In genomic region chr5:149331407-149332143, GRCm38 (mm10) we compare ENCODE assay signal across 12 mouse cellular contexts.
DNase-seq lines count a peak whose midpoint lies in the region; ATAC-seq and TF ChIP-seq lines count a peak whose summit lies in the region.
"Had no signal": no experiment of that assay in that cellular context is flagged by ENCODE, and none has a peak within 500 bp of the region (broad histone marks: within the 10 kb centered on the region; RNA-seq: fewer than 3 reads in every experiment).

No protein-coding gene starts in this region.

- H3K79me2 ChIP-seq in heart, adult 2 months (replicated peaks; ENCODE audit: control insufficient read depth, insufficient read depth, low read length), result no peaks in the 10 kb centered on the region

- H3K4me2 ChIP-seq in neural tube, embryonic 15.5 days, result no peak overlapping the region

- no peak for TF ChIP-seq CTCF in heart, adult 2 months (IDR thresholded peaks at IDR 0.05)

- H3K9me3 ChIP-seq in heart, embryonic 10.5 days, result no peaks in the 10 kb centered on the region
- H3K9me3 ChIP-seq in neural tube, embryonic 15.5 days (replicated peaks), result no peaks in the 10 kb centered on the region
- H3K9me3 ChIP-seq: G1E had no signal

- no peaks in the 10 kb centered on the region for H3K27me3 ChIP-seq in heart, embryonic 10.5 days (ENCODE audit: insufficient read depth, poor library complexity, severe bottlenecking)
- H3K27me3 ChIP-seq in heart, adult 2 months (ENCODE audit: control insufficient read depth, insufficient read depth, low read length), result no peaks in the 10 kb centered on the region
- H3K27me3 ChIP-seq in neural tube, embryonic 15.5 days (replicated peaks), result no peaks in the 10 kb centered on the region

- H3K4me3 ChIP-seq in heart, embryonic 10.5 days, result no peak overlapping the region
- H3K4me3 ChIP-seq in heart, adult 2 months, result no peak overlapping the region
- no peak overlapping the region for H3K4me3 ChIP-seq in neural tube, embryonic 15.5 days (replicated peaks)

- H3K27ac ChIP-seq in heart, embryonic 10.5 days, result peak overlapping the region; percentile 73
- no peak overlapping the region for H3K27ac ChIP-seq in heart, adult 2 months
- no peak overlapping the region for H3K27ac ChIP-seq in neural tube, embryonic 15.5 days (replicated peaks)

- TF ChIP-seq POLR2A in heart, adult 2 months (IDR thresholded peaks at IDR 0.05; ENCODE audit: insufficient read depth, low read depth, low read length), result no peak

- DNase-seq in heart, embryonic 10.5 days (ENCODE audit: low spot score), result no peak
- DNase-seq in heart, adult 2 months, result no peak
- DNase-seq in neural tube, embryonic 10.5 days (ENCODE audit: extremely low spot score, low spot score), result peak; percentile 50
- peak; percentile 35 for DNase-seq in kidney, postnatal 10 days
- peak; percentile 67 for DNase-seq in yolk sac, embryonic 10.5 days (ENCODE audit: low spot score)
- no peak for DNase-seq in urinary bladder, postnatal 10 days (ENCODE audit: low spot score)
- DNase-seq in gastrocnemius, postnatal 10 days, result no peak
- DNase-seq: lung, adult 2 months; spleen, adult 18-20 months; thymus, postnatal 25 days had no signal

- intact Hi-C loops in heart, adult 2 months (cut with DNase I), result no loop called here

- WGBS in heart, embryonic 10.5 days, result 40% methylated on average over 10 of the region's 10 CpGs
- WGBS in heart, adult 2 months, result 67% methylated on average over 10 of the region's 10 CpGs
- 62% methylated on average over 10 of the region's 10 CpGs for WGBS in neural tube, embryonic 15.5 days

- ATAC-seq in neural tube, embryonic 15.5 days (ENCODE audit: low FRiP score), result no peak

- no peak for TF ChIP-seq EP300 in heart, adult 2 months (IDR thresholded peaks at IDR 0.05; ENCODE audit: insufficient read depth, low read depth, low read length)

- no peak overlapping the region for H3K9ac ChIP-seq in heart, adult 2 months (ENCODE audit: low read depth, low read length)
- no peak overlapping the region for H3K9ac ChIP-seq in neural tube, embryonic 15.5 days (replicated peaks)

- H3K4me1 ChIP-seq in heart, embryonic 10.5 days, result peaks cover 33% of the 10 kb centered on the region
- H3K4me1 ChIP-seq in heart, adult 2 months (ENCODE audit: control insufficient read depth, insufficient read depth, low read length), result no peaks in the 10 kb centered on the region; the same call in 1 of the 2 replicates
- peaks cover 29% of the 10 kb centered on the region for H3K4me1 ChIP-seq in neural tube, embryonic 15.5 days

- H3K36me3 ChIP-seq in heart, embryonic 10.5 days, result no peaks in the 10 kb centered on the region
- no peaks in the 10 kb centered on the region for H3K36me3 ChIP-seq in heart, adult 2 months (ENCODE audit: control insufficient read depth, insufficient read depth, low read length)
- H3K36me3 ChIP-seq in neural tube, embryonic 15.5 days, result no peaks in the 10 kb centered on the region
- H3K36me3 ChIP-seq: G1E had no signal

Comparison
In these comparisons a context has a peak if more than half of its experiments do, and no peak if none do; other contexts are left out.
1. DNase-seq: peak in neural tube, embryonic 10.5 days (single experiment), kidney, postnatal 10 days (single experiment) and yolk sac, embryonic 10.5 days (single experiment); none in heart, embryonic 10.5 days (single experiment), heart, adult 2 months (0 of 2), urinary bladder, postnatal 10 days (single experiment) and gastrocnemius, postnatal 10 days (single experiment).